Mouse (Mus musculus) ovary, postnatal 14 days (tissue): ENCODE results near the gene Stmn1.

ENCODE experiments used
- DNase-seq: peaks from one replicate; pipeline ENCODE4 v3.0.0; 2022; ENCODE audit warnings: low spot score

Stmn1 gene

GRCm38 (mm10) chr4:134514309-134514930, 46.3 kb downstream of the Stmn1 start:
- DNase-seq, result no peak

- DNase-seq, result no peak
Observed at GRCm38 (mm10) chr4:134515614-134516013, 47.5 kb downstream of the Stmn1 start.

GRCm38 (mm10) chr4:134516981-134517380, 48.9 kb downstream of the Stmn1 start:
- no peak for DNase-seq

- DNase-seq, result no peak
Observed at GRCm38 (mm10) chr4:134517719-134518118, 49.6 kb downstream of the Stmn1 start.

- DNase-seq, result no peak
Observed at GRCm38 (mm10) chr4:134518541-134518940, 50.4 kb downstream of the Stmn1 start.

- no peak for DNase-seq
Observed at GRCm38 (mm10) chr4:134519281-134519680, 51.2 kb downstream of the Stmn1 start.
